In the genomic region with DNA sequence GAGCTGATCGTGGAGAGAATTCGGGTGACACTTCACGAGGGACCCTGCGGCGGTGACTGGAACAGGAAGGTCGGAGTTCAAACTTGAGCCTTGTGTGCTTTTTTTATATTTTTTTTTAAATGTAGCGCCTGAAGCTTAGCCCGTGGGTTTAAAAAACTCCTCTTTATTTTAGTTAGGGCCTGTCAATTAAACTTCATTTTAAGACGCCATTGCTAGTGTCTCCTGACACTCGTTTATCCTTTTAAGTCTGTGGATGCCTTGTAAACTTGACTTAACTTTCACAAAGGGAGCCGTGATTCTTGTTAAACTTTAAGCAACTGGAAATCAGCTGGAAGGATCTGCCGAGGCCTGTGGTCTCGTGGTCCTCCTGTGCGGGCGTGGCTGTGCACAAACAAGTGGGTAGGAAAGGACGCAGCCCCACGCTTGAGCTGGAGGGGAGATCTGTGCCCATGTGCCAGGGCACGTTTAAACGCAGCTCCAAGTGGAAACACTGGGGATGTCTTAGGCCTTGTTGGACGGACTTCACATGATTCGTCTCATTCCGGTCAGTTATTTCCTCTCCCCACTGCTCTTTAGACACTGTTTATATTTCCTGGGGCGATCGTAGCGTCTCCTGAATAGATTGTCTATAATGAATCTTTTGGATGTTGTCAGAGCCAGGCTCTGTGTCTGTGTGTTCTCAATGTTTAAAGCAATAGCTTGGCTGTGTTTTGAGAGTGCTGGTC, we compare ENCODE assay signal across 8 mouse cellular contexts. TPM values are rescaled to one million over a fixed set of nuclear protein-coding genes. Genes with fewer than 3 reads are reported as not detected.
DNase-seq lines count a peak whose midpoint lies in the region; ATAC-seq and TF ChIP-seq lines count a peak whose summit lies in the region.

No protein-coding gene starts in this region.

- peak overlapping the region; percentile 68 for H3K27ac ChIP-seq in embryonic facial prominence, embryonic 15.5 days (replicated peaks)
- H3K27ac ChIP-seq in testis, adult 2 months (ENCODE audit: control insufficient read depth, insufficient read depth, low read depth, low read length), result peak overlapping the region; percentile 78

- H3K36me3 ChIP-seq in embryonic facial prominence, embryonic 15.5 days, result no peaks in the 10 kb centered on the region
- no peaks in the 10 kb centered on the region for H3K36me3 ChIP-seq in testis, adult 2 months (ENCODE audit: control insufficient read depth, insufficient read depth, low read length)

- H3K4me3 ChIP-seq in embryonic facial prominence, embryonic 15.5 days (replicated peaks), result peak overlapping the region; percentile 93
- peak overlapping the region; percentile 87 for H3K4me3 ChIP-seq in testis, adult 2 months (ENCODE audit: control insufficient read depth, low read depth, low read length)

- TF ChIP-seq POLR2A in testis, adult 2 months (IDR thresholded peaks at IDR 0.05; ENCODE audit: control insufficient read depth, low read depth, low read length), result no peak

- intact Hi-C loops in left cerebral cortex, postnatal 4 days (cut with DNase I), result no loop called here

- DNase-seq in heart, adult 11 months, result peak; percentile 93
- DNase-seq in heart, adult 8-10 months (ENCODE audit: low spot score), result no peak
- DNase-seq in T-cell, adult 2 months (ENCODE audit: low spot score), result peak; percentile 21
- DNase-seq in heart, postnatal 4 days, result peak; percentile 34
- DNase-seq in left cerebral cortex, postnatal 4 days, result peak; percentile 52

- H3K9ac ChIP-seq in embryonic facial prominence, embryonic 15.5 days, result peak overlapping the region; percentile 83

- peak overlapping the region; percentile 67 for H3K4me2 ChIP-seq in embryonic facial prominence, embryonic 15.5 days (replicated peaks)

- no peaks in the 10 kb centered on the region for H3K27me3 ChIP-seq in embryonic facial prominence, embryonic 15.5 days
- no peaks in the 10 kb centered on the region for H3K27me3 ChIP-seq in testis, adult 2 months (ENCODE audit: control insufficient read depth, insufficient read depth, low read length)

- WGBS in embryonic facial prominence, embryonic 15.5 days, result 1% methylated on average over 25 of the region's 25 CpGs

- no peak for ATAC-seq in embryonic facial prominence, embryonic 15.5 days (ENCODE audit: insufficient number of reproducible peaks, low FRiP score, low TSS enrichment, low read depth)
- peak; percentile 44 for ATAC-seq in megakaryocyte-erythroid progenitor cell, adult 5-6 weeks (replicated peaks; ENCODE audit: low FRiP score, low TSS enrichment, poor library complexity, severe bottlenecking)

- peaks cover 14% of the 10 kb centered on the region for H3K4me1 ChIP-seq in embryonic facial prominence, embryonic 15.5 days
- peaks cover 8% of the 10 kb centered on the region for H3K4me1 ChIP-seq in testis, adult 2 months (ENCODE audit: control insufficient read depth, insufficient read depth, low read length)

- H3K9me3 ChIP-seq in embryonic facial prominence, embryonic 15.5 days (replicated peaks), result no peaks in the 10 kb centered on the region

- TF ChIP-seq CTCF in testis, adult 2 months (IDR thresholded peaks at IDR 0.05; ENCODE audit: control insufficient read depth, insufficient read depth, insufficient replicate concordance, low read depth, low read length), result no peak

RNA-seq across cellular contexts. Expression of gene Gng12, which starts 0.9 kb away (rescaled TPM):
- total RNA-seq in heart, adult 8-10 months (2022), result 10 to 100 TPM; 32.8 to 36.9 (median 34.7) TPM
- 84.2 and 93.6 TPM in 2 replicates for polyA plus RNA-seq in embryonic facial prominence, embryonic 15.5 days (2015; fragmentation: Nextera tagmentation; extraction: Ambion mirVana)
- total RNA-seq in heart, postnatal 4 days (2021), result 10 to 100 TPM; 60.9 to 63.1 TPM
- total RNA-seq in left cerebral cortex, postnatal 4 days (2021), result 10 to 100 TPM; 49.1 to 54.0 TPM
- total RNA-seq in megakaryocyte-erythroid progenitor cell, adult 5-6 weeks (2014; fragmentation: Nextera tagmentation), result 25.4 and 39.3 TPM in 2 replicates
- 27.8 and 37.5 TPM in 2 replicates for total RNA-seq in megakaryocyte-erythroid progenitor cell, adult 5-6 weeks (2017)
- 12.2 and 13.6 TPM in 2 replicates for polyA plus RNA-seq in testis, adult 2 months (2012; rRNA removed)
